Mouse (Mus musculus) embryonic stem cell, embryonic (primary cell): ENCODE results near the gene Cage1.

Experiments
- CTCF ChIA-PET, 4 experiments: fragments of 300-600 bp in 2 of 4; fragments of 350-600 bp in 2 of 4; sonication (Branson Sonifier 250); formaldehyde crosslinking; loops; one replicate each; lab custom pipeline; 2022; ENCODE audit warnings: inconsistent platforms in 2 of 4; lab: Charles Lee
- POLR2A ChIA-PET, 4 experiments: fragments of 300-600 bp in 2 of 4; fragments of 350-600 bp in 2 of 4; sonication (Branson Sonifier 250); formaldehyde crosslinking; loops; one replicate each; lab custom pipeline; 2022; ENCODE audit warnings: antibody characterized with exemption in 4 of 4, inconsistent platforms in 1 of 4; lab: Charles Lee

Gene Cage1

DNA sequence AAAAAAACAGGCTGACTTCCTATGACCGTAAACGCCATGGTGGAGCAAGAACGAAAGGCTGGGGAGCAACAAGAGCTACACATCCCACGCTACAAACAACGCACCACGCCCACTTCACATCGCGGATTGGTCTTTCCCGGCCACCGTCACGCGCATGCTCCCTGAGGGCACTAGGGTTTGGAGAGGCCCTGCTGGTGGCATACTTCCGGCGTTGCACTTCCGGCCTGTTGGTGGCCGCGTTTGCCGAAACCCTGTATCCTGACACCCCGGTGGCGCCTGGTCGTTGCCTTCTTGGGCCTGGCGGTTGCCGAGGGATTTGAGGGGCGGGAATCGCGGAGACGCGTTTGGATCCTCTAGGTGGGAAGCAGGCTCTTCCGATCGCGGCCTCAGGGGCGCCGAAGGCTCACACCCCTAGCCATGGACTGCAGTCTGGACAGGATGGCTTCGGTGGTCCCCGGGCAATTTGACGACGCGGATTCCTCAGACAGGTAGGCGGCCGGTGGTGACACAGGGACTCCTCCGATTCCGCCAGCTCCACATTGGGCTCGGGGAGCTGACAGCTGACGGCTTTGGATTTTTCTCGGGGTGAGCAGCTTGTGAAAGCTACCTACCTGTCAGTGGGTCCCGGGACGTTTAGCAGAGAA is at the start of gene Cage1:
Cage1 (minus strand) TSS at position 26 of the 644 bp plus-strand sequence.
- CTCF ChIA-PET: interaction anchor here in 2 of 4 experiments (0.6 to 0.7 kb wide), 2 partner anchors 58 to 118 kb away, joined by 3 read pairs; no protein-coding TSS in a partner anchor
- POLR2A ChIA-PET: interaction anchor here in 3 of 4 experiments (0.6 to 2.0 kb wide), 14 partner anchors 10 to 575 kb away, joined by 3 to 5 read pairs (median 3); partner anchors contain the start of gene Snrnp48 (in 1 of the 3)

DNA sequence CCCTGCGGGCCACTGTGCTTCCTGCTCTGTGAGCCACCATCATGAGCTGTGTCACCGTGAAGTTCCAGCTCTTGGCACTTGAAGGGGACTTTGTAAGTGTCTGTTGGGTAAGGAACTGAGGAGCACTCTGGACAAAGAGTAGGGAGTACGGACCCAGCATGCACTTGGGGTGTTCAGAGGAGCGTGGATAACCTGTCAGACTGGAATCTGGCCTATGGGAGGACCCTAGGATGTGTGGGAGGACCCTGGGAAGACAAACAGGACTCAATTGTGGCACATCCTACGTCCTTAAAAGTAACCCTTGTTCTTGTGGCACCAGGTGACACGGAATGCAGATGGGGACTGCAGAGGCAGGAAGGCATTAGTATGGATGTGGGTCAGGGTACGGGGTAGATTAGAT is 44.3 kb upstream of the Cage1 start:
- POLR2A ChIA-PET: interaction anchor here in 3 of 4 experiments (0.7 to 3.5 kb wide), 22 partner anchors 10 to 124 kb away, joined by 3 to 25 read pairs (median 4); partner anchors contain the start of genes Snrnp48 (in 2 of the 3), Cage1 (in 1 of the 3), Dsp (in 1 of the 3) and Riok1 (in 1 of the 3)
- CTCF ChIA-PET: interaction anchor here in 3 of 4 experiments (0.6 to 2.2 kb wide), 3 partner anchors 10 to 28 kb away, joined by 3 to 8 read pairs (median 3); no protein-coding TSS in a partner anchor

DNA sequence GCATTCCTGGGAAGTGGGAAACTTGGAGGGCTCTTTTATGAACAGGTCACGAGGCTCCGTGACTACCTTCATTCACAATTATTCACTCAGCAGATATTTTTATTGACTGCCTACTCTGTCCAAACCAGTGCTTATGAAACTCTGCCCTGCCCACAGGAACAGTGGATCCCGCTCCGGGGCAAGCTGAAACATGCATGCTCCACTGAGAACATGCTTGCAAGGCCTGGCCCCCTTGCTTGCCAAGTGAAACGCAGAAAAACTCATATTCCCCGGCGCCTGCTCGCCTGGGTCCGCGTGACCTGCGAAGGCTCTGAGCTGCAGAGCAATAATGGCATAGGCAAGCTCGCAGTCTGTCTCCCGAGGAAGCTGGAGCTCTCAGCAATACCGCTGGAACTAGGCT is 43.9 kb upstream of the Cage1 start:
- ChIA-PET POLR2A (interaction anchor here in 3 of 4 experiments (0.7 to 3.5 kb wide), 32 partner anchors 9 to 644 kb away, joined by 3 to 25 read pairs (median 4); partner anchors contain the start of genes Dsp (in 2 of the 3), Snrnp48 (in 2 of the 3), Cage1 (in 1 of the 3) and Riok1 (in 1 of the 3)), CTCF (interaction anchor here in 3 of 4 experiments (0.5 to 2.2 kb wide), 4 partner anchors 10 to 41 kb away, joined by 3 to 8 read pairs (median 4); no protein-coding TSS in a partner anchor)

DNA sequence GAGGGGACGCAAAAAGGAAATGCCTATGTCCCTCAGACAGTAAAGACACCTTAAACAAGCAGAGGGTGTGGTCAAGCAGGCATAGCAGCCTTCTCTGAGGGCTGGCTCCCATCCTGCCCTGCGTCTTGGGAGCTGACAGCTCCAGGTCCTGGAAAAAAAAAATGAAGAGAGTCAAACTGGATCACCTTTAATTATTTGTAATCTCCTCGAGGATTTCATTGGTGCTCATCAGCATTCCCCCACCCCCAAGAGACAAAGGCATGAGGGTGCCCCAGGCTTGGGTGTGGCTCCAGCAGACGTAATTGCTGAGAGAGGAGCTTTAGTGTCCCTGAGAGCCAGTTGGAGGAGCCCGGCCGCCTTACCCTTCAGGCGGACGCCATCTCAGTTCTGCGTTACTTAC is 43.1 kb upstream of the Cage1 start:
- POLR2A ChIA-PET: interaction anchor here in 3 of 4 experiments (0.8 to 3.5 kb wide), 32 partner anchors 8 to 643 kb away, joined by 3 to 25 read pairs (median 4); partner anchors contain the start of genes Dsp (in 2 of the 3), Snrnp48 (in 2 of the 3), Cage1 (in 1 of the 3) and Riok1 (in 1 of the 3)
- CTCF ChIA-PET: interaction anchor here in 2 of 4 experiments (0.5 to 2.2 kb wide), 4 partner anchors 29 to 226 kb away, joined by 3 to 8 read pairs (median 4); no protein-coding TSS in a partner anchor

DNA sequence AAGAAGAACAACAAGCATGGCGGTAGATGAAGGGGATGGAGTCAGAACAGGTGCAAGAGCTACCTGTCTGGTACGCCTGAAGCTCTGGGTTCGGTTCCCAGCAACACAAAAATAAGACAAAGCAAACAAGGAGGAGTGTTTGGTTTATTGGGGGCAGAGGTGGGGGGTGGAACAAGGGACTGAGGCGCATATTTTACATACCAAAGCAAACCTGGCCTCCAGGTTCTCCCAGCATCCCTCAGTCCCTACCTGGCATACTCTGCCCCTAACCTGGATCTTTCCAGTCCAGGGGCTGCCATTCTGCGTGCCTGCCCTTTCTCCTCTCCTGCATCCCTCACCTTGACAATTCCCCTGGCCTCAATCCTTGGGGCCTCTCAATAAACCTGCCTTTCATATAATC is 42.5 kb upstream of the Cage1 start:
- POLR2A ChIA-PET: interaction anchor here in 3 of 4 experiments (0.6 to 3.5 kb wide), 22 partner anchors 12 to 571 kb away, joined by 3 to 25 read pairs (median 4); partner anchors contain the start of genes Dsp (in 2 of the 3) and Snrnp48 (in 1 of the 3)
- CTCF ChIA-PET: interaction anchor here in 3 of 4 experiments (0.6 to 2.2 kb wide), 4 partner anchors 30 to 553 kb away, joined by 4 to 8 read pairs (median 6); no protein-coding TSS in a partner anchor

DNA sequence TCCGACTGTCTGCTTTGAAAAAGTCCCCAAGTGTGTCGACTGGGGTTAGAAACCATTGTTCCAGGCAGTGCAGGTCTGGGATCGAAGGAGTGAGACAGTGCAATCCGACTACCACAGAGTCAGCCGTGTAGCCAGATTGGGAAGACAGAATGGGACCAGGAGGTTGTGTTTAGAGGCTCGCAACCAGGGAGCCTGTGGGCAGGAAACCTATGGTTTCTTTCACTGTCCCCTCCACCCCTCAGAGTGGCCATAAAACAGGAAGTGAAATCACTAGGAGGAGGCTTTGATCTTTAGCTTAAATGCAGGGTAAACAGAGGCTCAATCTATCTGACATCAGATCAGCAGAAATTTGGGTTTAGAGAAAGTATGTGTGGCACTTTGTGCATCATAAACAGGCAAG is 42.0 kb upstream of the Cage1 start:
- ChIA-PET POLR2A (interaction anchor here in 3 of 4 experiments (0.6 to 3.5 kb wide), 10 partner anchors 13 to 189 kb away, joined by 3 to 25 read pairs (median 3); partner anchors contain the start of gene Dsp (in 2 of the 3)), CTCF (interaction anchor here in 3 of 4 experiments (0.6 to 2.2 kb wide), 4 partner anchors 30 to 553 kb away, joined by 4 to 8 read pairs (median 6); no protein-coding TSS in a partner anchor)

DNA sequence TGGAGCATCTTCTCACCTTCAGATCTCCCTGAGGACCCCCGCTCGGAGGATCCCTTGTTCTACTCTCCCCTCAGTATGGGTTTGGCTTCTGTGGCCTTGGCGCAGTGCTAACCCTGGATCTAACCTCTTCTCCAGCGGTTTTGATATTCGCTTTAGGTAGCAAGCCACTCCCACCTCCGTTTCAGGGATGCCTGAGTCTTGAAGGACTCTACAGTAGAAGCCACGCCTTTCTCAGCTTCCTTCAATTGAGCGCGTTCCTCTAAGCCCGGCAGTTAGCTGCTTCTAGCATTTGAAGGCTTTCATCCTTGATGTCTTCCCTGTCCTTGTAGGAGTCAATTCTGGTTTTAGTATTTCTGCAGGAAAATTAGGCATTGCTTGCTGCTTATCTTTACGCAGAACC is 40.2 kb upstream of the Cage1 start:
- ChIA-PET CTCF (no interaction called here), POLR2A (interaction anchor here in 2 of 4 experiments (0.7 to 1.0 kb wide), 4 partner anchors 10 to 124 kb away, joined by 3 to 4 read pairs (median 4); no protein-coding TSS in a partner anchor)

DNA sequence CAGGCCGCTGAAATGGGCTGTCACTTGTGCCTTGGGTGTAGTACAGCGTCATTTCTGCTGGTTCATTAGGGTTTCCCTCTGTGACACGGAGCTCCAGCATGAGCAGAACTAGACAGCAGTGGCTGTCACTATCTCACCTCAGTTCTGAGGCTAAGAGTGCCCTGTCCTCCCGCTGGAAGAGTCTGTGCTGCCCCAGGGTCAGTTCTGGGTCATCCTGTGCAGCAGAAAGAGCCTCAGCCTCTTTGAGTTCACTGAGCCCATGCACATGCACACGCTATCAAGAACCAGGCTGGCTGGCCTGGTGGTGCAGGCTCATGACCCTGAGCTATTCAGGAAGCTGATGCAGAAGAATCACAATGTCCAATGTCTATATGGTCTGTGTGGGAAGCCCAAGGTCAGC is 37.5 kb upstream of the Cage1 start:
- ChIA-PET CTCF (interaction anchor here in 2 of 4 experiments (0.9 to 1.2 kb wide), 2 partner anchors 11 to 161 kb away, joined by 3 read pairs; no protein-coding TSS in a partner anchor), POLR2A (interaction anchor here in 2 of 4 experiments (0.6 to 1.4 kb wide), 3 partner anchors 8 to 50 kb away, joined by 3 read pairs; no protein-coding TSS in a partner anchor)

DNA sequence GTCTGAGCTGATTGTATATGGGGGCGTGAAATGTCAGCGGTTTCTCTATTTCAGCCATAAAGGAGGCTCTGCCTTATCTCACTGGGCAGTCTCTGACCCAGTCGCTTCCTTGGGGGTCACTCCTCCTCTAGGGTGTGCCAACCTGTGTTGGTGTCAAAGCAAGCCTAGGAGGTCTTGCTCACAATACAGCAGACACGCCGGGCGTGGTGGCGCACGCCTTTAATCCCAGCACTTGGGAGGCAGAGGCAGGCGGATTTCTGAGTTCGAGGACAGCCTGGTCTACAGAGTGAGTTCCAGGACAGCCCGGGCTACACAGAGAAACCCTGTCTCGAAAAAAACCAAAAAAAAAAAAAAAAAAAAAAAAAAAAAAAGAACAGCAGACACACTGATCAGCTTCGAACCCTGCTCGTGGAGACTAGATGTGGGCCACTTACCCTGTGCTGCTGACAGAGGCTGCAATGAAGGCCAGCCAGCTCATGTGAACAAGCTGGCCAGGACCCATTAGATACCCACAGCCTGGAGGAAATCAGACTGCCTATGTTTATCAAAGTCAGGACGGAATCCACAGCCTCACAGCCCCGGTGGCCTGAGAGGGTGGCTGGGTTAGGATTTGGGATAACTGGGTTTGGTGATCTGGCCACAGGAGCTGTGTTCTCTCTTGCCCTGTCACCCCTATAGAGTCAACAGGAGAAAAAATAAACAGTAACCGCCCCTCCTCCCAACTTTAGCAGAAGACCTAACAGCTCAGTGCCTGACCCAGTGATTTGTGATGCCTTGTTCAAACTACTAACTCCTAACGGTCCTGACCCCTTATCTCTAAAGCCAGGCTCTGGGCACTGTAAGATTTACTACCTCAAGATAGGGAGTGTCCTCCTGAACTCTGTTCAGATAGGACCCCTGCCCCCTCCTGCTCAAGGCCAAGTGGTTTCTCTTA is 36.8 kb upstream of the Cage1 start:
- POLR2A ChIA-PET: interaction anchor here in 2 of 4 experiments (1.3 to 1.5 kb wide), 3 partner anchors 9 to 84 kb away, joined by 3 read pairs; no protein-coding TSS in a partner anchor
- CTCF ChIA-PET: interaction anchor here in 2 of 4 experiments (0.9 to 1.2 kb wide), 2 partner anchors 10 to 162 kb away, joined by 3 read pairs; no protein-coding TSS in a partner anchor

DNA sequence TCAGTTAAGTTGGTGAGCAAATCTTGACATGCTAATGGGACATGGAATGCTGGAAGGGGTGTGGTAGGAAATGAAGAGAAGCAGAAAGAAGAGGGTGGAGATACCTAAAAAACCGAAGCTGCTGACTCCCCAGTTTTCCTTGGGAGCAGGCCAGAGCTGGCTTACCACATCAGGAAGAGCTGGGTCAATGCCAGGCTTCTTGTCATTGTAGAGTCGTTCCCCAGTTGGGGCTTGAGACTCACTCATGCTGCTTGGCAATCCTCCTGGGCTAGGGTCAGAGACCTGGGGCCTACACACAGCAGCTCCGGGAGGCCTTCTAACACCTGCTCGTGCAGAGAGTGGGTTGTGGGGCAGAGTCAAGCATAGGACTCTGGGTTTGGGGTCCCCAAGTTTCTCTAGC is 34.1 kb upstream of the Cage1 start:
- ChIA-PET CTCF (interaction anchor here in 1 of 4 experiments (0.6 kb wide), 1 partner anchor 10 kb away, joined by 3 read pairs; no protein-coding TSS in a partner anchor), POLR2A (interaction anchor here in 2 of 4 experiments (0.6 to 1.7 kb wide), 4 partner anchors 9 to 134 kb away, joined by 3 to 5 read pairs (median 4); partner anchors contain the start of gene Snrnp48 (in 1 of the 2))

DNA sequence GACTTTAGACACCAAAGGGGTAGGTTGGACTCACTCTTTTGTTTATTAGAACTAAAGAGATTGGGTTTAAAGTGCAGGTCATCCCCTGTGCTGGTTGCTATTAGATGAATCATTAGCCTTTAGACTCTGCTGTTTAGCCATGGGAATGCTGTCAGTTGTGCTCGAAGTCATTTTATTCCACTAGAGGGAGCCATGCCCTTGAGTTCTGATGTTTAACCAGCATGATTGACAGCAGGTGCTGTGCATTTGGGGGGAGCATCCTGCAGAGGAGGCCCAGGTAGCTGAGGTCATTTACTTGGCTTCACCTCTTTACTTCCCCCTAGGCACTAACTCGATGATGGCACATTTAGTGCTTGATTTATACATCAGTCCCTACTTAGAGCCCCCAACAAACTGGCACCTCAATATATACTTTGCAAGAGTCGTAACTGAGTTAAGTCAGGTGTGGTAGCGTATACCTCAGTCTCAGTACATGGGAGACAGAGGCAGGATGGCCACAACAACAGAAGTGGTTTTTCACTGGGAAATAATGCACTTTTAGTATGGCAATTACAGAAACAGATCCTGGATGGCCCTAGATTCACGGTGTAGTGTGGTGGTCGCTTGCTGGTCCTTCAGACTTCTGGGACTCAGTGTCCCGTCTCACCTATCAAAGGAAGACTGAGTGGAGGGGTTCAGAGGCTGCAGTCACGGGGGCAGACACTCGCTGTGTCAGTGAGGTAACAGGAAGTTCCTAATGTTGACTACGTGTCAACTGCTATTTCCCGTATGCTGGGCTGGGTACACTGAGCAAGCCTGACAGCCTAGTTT is 28.2 kb upstream of the Cage1 start:
- POLR2A ChIA-PET: interaction anchor here in 1 of 4 experiments (0.5 to 1.0 kb wide), 3 partner anchors 44 to 488 kb away, joined by 3 to 7 read pairs (median 3); no protein-coding TSS in a partner anchor
- CTCF ChIA-PET: interaction anchor here in 3 of 4 experiments (0.6 to 2.3 kb wide), 5 partner anchors 8 to 139 kb away, joined by 3 to 7 read pairs (median 5); partner anchors contain the start of gene Snrnp48 (in 1 of the 3)

DNA sequence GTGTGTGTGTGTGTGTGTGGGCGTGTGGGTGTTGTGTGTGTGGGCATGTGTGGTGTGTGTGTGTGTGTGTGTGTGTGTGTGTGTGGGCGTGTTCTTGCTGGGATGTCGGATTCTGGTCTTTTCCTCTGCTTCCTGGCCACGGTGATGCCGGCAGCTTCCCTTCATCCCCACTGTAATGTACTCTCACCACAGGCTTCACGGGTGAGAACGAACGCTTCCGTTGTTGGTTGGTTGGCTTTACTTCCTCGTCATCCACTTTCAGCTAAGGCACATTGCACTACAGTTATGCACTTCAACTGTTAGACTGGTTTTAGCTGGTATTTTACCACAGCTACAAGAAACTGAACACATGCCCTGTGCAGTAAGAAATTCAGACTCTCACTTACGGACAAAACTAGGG is 25.8 kb upstream of the Cage1 start:
- ChIA-PET CTCF (interaction anchor here in 3 of 4 experiments (0.5 to 1.5 kb wide), 9 partner anchors 12 to 173 kb away, joined by 3 to 6 read pairs (median 3); partner anchors contain the start of gene Snrnp48 (in 2 of the 3)), POLR2A (interaction anchor here in 2 of 4 experiments (0.7 to 1.8 kb wide), 9 partner anchors 10 to 173 kb away, joined by 3 to 7 read pairs (median 3); partner anchors contain the start of gene Snrnp48 (in 1 of the 2))

DNA sequence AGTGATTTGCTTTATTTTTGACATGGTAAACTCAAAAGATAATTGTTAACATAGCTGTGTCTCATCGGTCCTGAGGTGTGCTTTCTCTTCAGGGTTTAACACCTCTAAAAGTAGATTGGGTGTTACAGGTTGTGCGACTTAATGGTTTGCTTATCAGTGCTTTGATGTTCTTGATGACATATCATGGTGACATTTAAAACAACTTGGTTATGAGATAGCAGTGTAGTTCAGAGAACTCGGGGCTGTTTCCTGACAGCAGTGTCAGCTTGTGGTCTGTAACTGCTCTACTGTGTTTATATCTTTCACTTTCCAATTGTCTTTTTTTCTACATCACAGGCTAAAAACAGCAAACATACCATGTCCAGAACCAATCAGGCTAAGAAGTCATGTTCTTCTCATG is 13.0 kb upstream of the Cage1 start:
- CTCF ChIA-PET: interaction anchor here in 1 of 4 experiments (1.2 kb wide), 1 partner anchor 24 kb away, joined by 3 read pairs; no protein-coding TSS in a partner anchor
- POLR2A ChIA-PET: interaction anchor here in 1 of 4 experiments (0.6 to 0.8 kb wide), 2 partner anchors 13 to 22 kb away, joined by 3 to 6 read pairs; partner anchors contain the start of genes Cage1 and Riok1

DNA sequence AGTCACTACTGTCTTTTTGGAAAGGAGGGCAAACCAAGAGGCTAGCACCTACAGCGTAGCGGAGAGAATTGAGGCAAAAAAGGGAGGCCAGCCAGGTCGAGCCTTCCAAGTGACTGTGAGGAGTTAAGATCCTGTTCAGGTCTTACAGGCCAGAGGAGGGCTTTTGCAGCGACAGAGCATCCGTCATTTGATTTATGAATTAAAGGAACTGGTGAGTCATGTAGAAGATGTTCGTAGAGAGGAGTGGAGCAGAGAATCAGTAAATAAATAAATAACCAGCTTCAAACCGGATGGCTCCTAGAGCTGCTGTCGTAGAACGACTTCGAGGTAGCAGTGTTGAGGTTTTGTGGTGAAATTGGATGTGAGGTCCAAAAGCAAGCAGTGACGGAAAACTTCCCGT is 942 bp upstream of the Cage1 start:
- ChIA-PET POLR2A (interaction anchor here in 3 of 4 experiments (0.7 to 2.0 kb wide), 7 partner anchors 9 to 268 kb away, joined by 3 to 5 read pairs (median 3); no protein-coding TSS in a partner anchor), CTCF (no interaction called here)

DNA sequence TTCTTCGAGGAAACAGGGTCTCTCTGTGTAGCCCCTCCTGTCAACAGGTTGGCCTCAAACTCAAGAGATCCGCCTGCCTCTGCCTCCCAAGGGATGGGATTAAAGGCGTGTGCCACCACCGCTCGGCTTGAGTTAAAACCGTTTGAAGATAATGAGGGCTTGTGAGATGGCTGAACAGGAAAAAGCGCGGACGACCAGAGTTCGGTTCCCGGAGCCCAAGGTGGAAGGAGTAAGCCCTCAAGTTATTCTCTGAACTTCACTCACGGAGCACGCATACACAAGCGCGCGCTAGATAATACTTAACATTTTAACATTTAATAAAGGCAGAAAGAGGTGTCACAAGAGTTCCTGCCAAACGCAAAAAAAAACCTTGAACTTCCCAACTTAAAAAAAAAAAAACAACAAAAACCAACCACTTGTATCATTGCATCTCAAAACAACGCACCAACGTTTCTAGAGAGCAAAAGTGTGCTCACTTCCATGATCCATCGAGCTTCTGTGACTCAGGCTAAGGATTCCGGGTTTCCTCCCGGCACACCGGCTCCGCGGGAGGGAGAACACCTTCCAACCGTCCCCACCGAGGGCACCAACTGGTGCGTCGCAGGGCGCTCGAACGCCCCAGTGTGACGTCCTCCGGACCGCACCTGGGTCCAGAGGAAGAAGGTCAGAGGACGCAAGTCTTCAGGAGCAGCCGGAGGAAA is 376 bp downstream of the Cage1 start, which contains the start of gene Riok1:
Riok1 (plus strand) TSS at position 653 of the 701 bp plus-strand sequence.
- CTCF ChIA-PET: interaction anchor here in 2 of 4 experiments (0.6 to 0.7 kb wide), 2 partner anchors 58 to 119 kb away, joined by 3 read pairs; no protein-coding TSS in a partner anchor
- POLR2A ChIA-PET: interaction anchor here in 3 of 4 experiments (0.6 to 2.0 kb wide), 12 partner anchors 11 to 575 kb away, joined by 3 to 5 read pairs (median 3); partner anchors contain the start of gene Snrnp48 (in 1 of the 3)
